Mouse (Mus musculus): Measurements from ENCODE around the gene Adamtsl1. TPM values are rescaled to one million over a fixed set of nuclear protein-coding genes. Genes with fewer than 3 reads are reported as not detected.

Adamtsl1 gene
- total and polyA plus RNA-seq, 2 experiments from 2014 or later, result 4.2 to 12.6 TPM

- no peaks in the 10 kb centered on the region for H3K4me1 ChIP-seq (ENCODE audit: insufficient read depth)
- no peak for TF ChIP-seq CTCF (IDR thresholded peaks at IDR 0.05; ENCODE audit: low read depth)
- no peaks in the 10 kb centered on the region for H3K36me3 ChIP-seq (ENCODE audit: insufficient read depth)
- H3K9ac ChIP-seq, result no peak overlapping the region
- no peak overlapping the region for H3K4me2 ChIP-seq (ENCODE audit: low read depth)
- no peaks in the 10 kb centered on the region for H3K9me3 ChIP-seq (ENCODE audit: low read length)
- H3K27ac ChIP-seq (ENCODE audit: low read depth, low read length), result no peak overlapping the region
- 19% methylated on average over 6 of the region's 6 CpGs for WGBS
- DNase-seq (no peak), ATAC-seq (no peak)
- no peaks in the 10 kb centered on the region; the same call in 1 of the 2 replicates for H3K27me3 ChIP-seq (ENCODE audit: insufficient read depth, low read length)
- H3K4me3 ChIP-seq (ENCODE audit: low read depth, low read length), result no peak overlapping the region
Observed at GRCm38 (mm10) chr4:85783768-85784379, 269.9 kb downstream of the Adamtsl1 start.

GRCm38 (mm10) chr4:85784428-85784827 is 270.5 kb downstream of the Adamtsl1 start:
- H3K4me2 ChIP-seq (ENCODE audit: low read depth), result no peak overlapping the region
- no peak overlapping the region for H3K9ac ChIP-seq
- H3K4me3 ChIP-seq (ENCODE audit: low read depth, low read length), result no peak overlapping the region
- no peaks in the 10 kb centered on the region for H3K9me3 ChIP-seq (ENCODE audit: low read length)
- ATAC-seq, result no peak
- DNase-seq, result no peak
- no peak overlapping the region for H3K27ac ChIP-seq (ENCODE audit: low read depth, low read length)
- WGBS, result 51% methylated on average over 4 of the region's 4 CpGs
- no peaks in the 10 kb centered on the region for H3K36me3 ChIP-seq (ENCODE audit: insufficient read depth)
- no peaks in the 10 kb centered on the region; the same call in 1 of the 2 replicates for H3K27me3 ChIP-seq (ENCODE audit: insufficient read depth, low read length)
- TF ChIP-seq CTCF (IDR thresholded peaks at IDR 0.05; ENCODE audit: low read depth), result 0 out of 2 replicates have a peak, but pooled peaks have one; percentile 32
- H3K4me1 ChIP-seq (ENCODE audit: insufficient read depth), result no peaks in the 10 kb centered on the region

- Histone ChIP-seq H3K27me3 (ENCODE audit: insufficient read depth, low read length) (no peaks in the 10 kb centered on the region), H3K27ac (ENCODE audit: low read depth, low read length) (no peak overlapping the region), H3K9me3 (ENCODE audit: low read length) (no peaks in the 10 kb centered on the region), H3K4me2 (ENCODE audit: low read depth) (no peak overlapping the region), H3K4me1 (ENCODE audit: insufficient read depth) (no peaks in the 10 kb centered on the region), H3K4me3 (ENCODE audit: low read depth, low read length) (no peak overlapping the region), H3K36me3 (ENCODE audit: insufficient read depth) (no peaks in the 10 kb centered on the region), H3K9ac (no peak overlapping the region)
- DNase-seq, result no peak
- no peak for ATAC-seq
- no peak for TF ChIP-seq CTCF (IDR thresholded peaks at IDR 0.05; ENCODE audit: low read depth)
- 73% methylated on average over 2 of the region's 2 CpGs for WGBS
Observed at GRCm38 (mm10) chr4:85790226-85790625, 276.3 kb downstream of the Adamtsl1 start.

- Histone ChIP-seq H3K9me3 (ENCODE audit: low read length) (no peaks in the 10 kb centered on the region), H3K4me3 (ENCODE audit: low read depth, low read length) (no peak overlapping the region), H3K27ac (ENCODE audit: low read depth, low read length) (no peak overlapping the region), H3K4me2 (ENCODE audit: low read depth) (no peak overlapping the region), H3K4me1 (ENCODE audit: insufficient read depth) (no peaks in the 10 kb centered on the region), H3K36me3 (ENCODE audit: insufficient read depth) (no peaks in the 10 kb centered on the region), H3K27me3 (ENCODE audit: insufficient read depth, low read length) (no peaks in the 10 kb centered on the region), H3K9ac (no peak overlapping the region)
- ATAC-seq, result peak; percentile 91
- peak; percentile 93 for DNase-seq
- 2% methylated on average over 8 of the region's 8 CpGs for whole genome bisulfite sequencing
- TF ChIP-seq CTCF (IDR thresholded peaks at IDR 0.05; ENCODE audit: low read depth), result peak; percentile 98
Observed at GRCm38 (mm10) chr4:85801805-85802204, 287.8 kb downstream of the Adamtsl1 start.

GRCm38 (mm10) chr4:85814418-85814817 is 300.4 kb downstream of the Adamtsl1 start:
- Histone ChIP-seq H3K27ac (ENCODE audit: low read depth, low read length) (no peak overlapping the region), H3K4me1 (ENCODE audit: insufficient read depth) (no peaks in the 10 kb centered on the region), H3K36me3 (ENCODE audit: insufficient read depth) (no peaks in the 10 kb centered on the region), H3K27me3 (ENCODE audit: insufficient read depth, low read length) (no peaks in the 10 kb centered on the region), H3K9ac (no peak overlapping the region), H3K9me3 (ENCODE audit: low read length) (no peaks in the 10 kb centered on the region), H3K4me3 (ENCODE audit: low read depth, low read length) (no peak overlapping the region), H3K4me2 (ENCODE audit: low read depth) (no peak overlapping the region)
- no peak for DNase-seq
- 81% methylated on average over 3 of the region's 3 CpGs for WGBS
- no peak for ATAC-seq
- no peak for TF ChIP-seq CTCF (IDR thresholded peaks at IDR 0.05; ENCODE audit: low read depth)

GRCm38 (mm10) chr4:85818504-85818903 is 304.5 kb downstream of the Adamtsl1 start:
- H3K4me1 ChIP-seq (ENCODE audit: insufficient read depth), result no peaks in the 10 kb centered on the region
- 73% methylated on average over 2 of the region's 2 CpGs for WGBS
- H3K9me3 ChIP-seq (ENCODE audit: low read length), result no peaks in the 10 kb centered on the region
- TF ChIP-seq CTCF (IDR thresholded peaks at IDR 0.05; ENCODE audit: low read depth), result no peak
- ATAC-seq (0 out of 2 replicates have a peak, but pooled peaks have one; percentile 25), DNase-seq (no peak)
- no peaks in the 10 kb centered on the region for H3K36me3 ChIP-seq (ENCODE audit: insufficient read depth)
- no peak overlapping the region for H3K4me3 ChIP-seq (ENCODE audit: low read depth, low read length)
- H3K27me3 ChIP-seq (ENCODE audit: insufficient read depth, low read length), result no peaks in the 10 kb centered on the region
- H3K9ac ChIP-seq, result no peak overlapping the region
- H3K27ac ChIP-seq (ENCODE audit: low read depth, low read length), result no peak overlapping the region
- H3K4me2 ChIP-seq (ENCODE audit: low read depth), result no peak overlapping the region

GRCm38 (mm10) chr4:85819169-85819568 is 305.2 kb downstream of the Adamtsl1 start:
- ATAC-seq (peak; percentile 71; the same call in 1 of the 2 replicates), DNase-seq (peak; percentile 81)
- Histone ChIP-seq H3K27me3 (ENCODE audit: insufficient read depth, low read length) (no peaks in the 10 kb centered on the region), H3K27ac (ENCODE audit: low read depth, low read length) (no peak overlapping the region), H3K4me2 (ENCODE audit: low read depth) (no peak overlapping the region), H3K4me1 (ENCODE audit: insufficient read depth) (no peaks in the 10 kb centered on the region), H3K4me3 (ENCODE audit: low read depth, low read length) (no peak overlapping the region), H3K9me3 (ENCODE audit: low read length) (no peaks in the 10 kb centered on the region), H3K9ac (no peak overlapping the region), H3K36me3 (ENCODE audit: insufficient read depth) (no peaks in the 10 kb centered on the region)
- TF ChIP-seq CTCF (IDR thresholded peaks at IDR 0.05; ENCODE audit: low read depth), result peak; percentile 93
- 86% methylated on average over 1 of the region's 1 CpGs for WGBS

All from forebrain, postnatal 0 days (tissue).